Mouse (Mus musculus) G1E (cell line): Measurements from ENCODE around the gene Ankrd40. TPM values are rescaled to one million over a fixed set of nuclear protein-coding genes. Genes with fewer than 3 reads are reported as not detected.

Experiments
- ATAC-seq: 2 replicates; pipeline ENCODE4 v1.8.0; 2016; ENCODE audit warnings: mild to moderate bottlenecking; ENCODE audit not compliant: insufficient number of reproducible peaks, poor library complexity, low FRiP score, severe bottlenecking; ENCODE audit errors: extremely low read depth
- DNase-seq: peaks from one replicate; pipeline ENCODE4 v3.0.0; 2012; ENCODE audit warnings: low spot score
- H3K27me3 ChIP-seq: 2 replicates; pipeline ENCODE4 v1.6.1; 2012; ENCODE audit warnings: mild to moderate bottlenecking, low read length, inconsistent platforms; ENCODE audit not compliant: insufficient read depth
- H3K36me3 ChIP-seq: replicated peaks from 2 replicates; pipeline ENCODE3; 2012; ENCODE audit warnings: mild to moderate bottlenecking, inconsistent platforms
- H3K4me1 ChIP-seq: 2 replicates; pipeline ENCODE4 v1.6.1; 2012; ENCODE audit warnings: low read depth, low read length, inconsistent platforms, mixed read lengths; ENCODE audit not compliant: insufficient read depth
- H3K4me3 ChIP-seq: 2 replicates; pipeline ENCODE4 v1.5.1; 2012; ENCODE audit warnings: low read depth, mild to moderate bottlenecking, inconsistent platforms, low read length, moderate library complexity, mixed read lengths
- H3K9me3 ChIP-seq: replicated peaks from 2 replicates; pipeline ENCODE4 v1.6.1; 2012; ENCODE audit warnings: inconsistent platforms
- CTCF ChIP-seq: IDR thresholded peaks from 2 replicates; pipeline ENCODE4 v1.5.1; 2012; ENCODE audit warnings: low read depth, low read length, inconsistent platforms, mixed read lengths
- GATA1 ChIP-seq: IDR thresholded peaks from 2 replicates; pipeline ENCODE4 v1.6.1; 2012; ENCODE audit warnings: borderline replicate concordance, low read length, inconsistent platforms, mixed read lengths
- GATA2 ChIP-seq: IDR thresholded peaks from 2 replicates; pipeline ENCODE4 v1.6.1; 2012; ENCODE audit warnings: low read depth, low read length, inconsistent platforms, borderline replicate concordance
- POLR2AphosphoS5 ChIP-seq: IDR thresholded peaks from 2 replicates; pipeline ENCODE4 v1.6.1; 2012; ENCODE audit warnings: low read depth, low read length, inconsistent platforms; ENCODE audit not compliant: insufficient replicate concordance
- TAL1 ChIP-seq: conservative IDR thresholded peaks from 2 replicates; pipeline ENCODE4 v1.6.1; 2012; ENCODE audit warnings: low read depth, low read length, inconsistent platforms, mixed read lengths
- polyA plus RNA-seq: library from polyadenylated mRNA; stranded (reverse); fragments of >175 nt; gene quantifications from 2 replicates; pipeline ENCODE4 v1.2.3, GENCODE M21; 2012
- total RNA-seq, 2 experiments: library from RNA; stranded (forward) in 1 of 2; stranded (reverse) in 1 of 2; fragments of 200-1000 nt in 1 of 2; fragments of >200 nt in 1 of 2; fragmentation: Nextera tagmentation in 1 of 2; gene quantifications; 2 replicates each; pipeline ENCODE4 v1.2.3; 2014 to 2017

Ankrd40 gene
- total RNA-seq (2014; fragmentation: Nextera tagmentation) (34.4 and 46.0 TPM in 2 replicates), total RNA-seq (2017) (46.4 and 48.4 TPM in 2 replicates), polyA plus RNA-seq (75.8 and 90.9 TPM in 2 replicates)

GRCm38 (mm10) chr11:94327693-94328643 is at the start of gene Ankrd40:
Ankrd40 (plus strand) TSS chr11:94328001.
- Histone ChIP-seq H3K27me3 (no peaks in the 10 kb centered on the region), H3K36me3 (peaks cover 18% of the 10 kb centered on the region), H3K4me1 (peaks cover 17% of the 10 kb centered on the region), H3K9me3 (no peaks in the 10 kb centered on the region), H3K4me3 (peak within 1 kb of the TSS; percentile 90)
- DNase-seq (peak; percentile 83), ATAC-seq (peak; percentile 78)
- TF ChIP-seq GATA1 (no peak), GATA2 (no peak), POLR2AphosphoS5 (no peak), CTCF (no peak), TAL1 (no peak)

- peaks cover 24% of the 10 kb centered on the region for H3K4me1 ChIP-seq
- TF ChIP-seq GATA2 (no peak), GATA1 (no peak), TAL1 (no peak), CTCF (no peak), POLR2AphosphoS5 (no peak)
- H3K36me3 ChIP-seq = peaks cover 56% of the 10 kb centered on the region
- no peak for ATAC-seq
- DNase-seq = no peak
- no peak within 1 kb of the TSS for H3K4me3 ChIP-seq
- H3K27me3 ChIP-seq = no peaks in the 10 kb centered on the region
- H3K9me3 ChIP-seq = no peaks in the 10 kb centered on the region
Observed at GRCm38 (mm10) chr11:94281199-94282181, 46.3 kb upstream of the Ankrd40 start, which contains the start of gene Gm21885. Gm21885 (plus strand) TSS chr11:94281873.

GRCm38 (mm10) chr11:94282291-94282690 is 45.5 kb upstream of the Ankrd40 start:
- H3K9me3 ChIP-seq = no peaks in the 10 kb centered on the region
- no peak overlapping the region for H3K4me3 ChIP-seq
- no peaks in the 10 kb centered on the region for H3K27me3 ChIP-seq
- DNase-seq (no peak), ATAC-seq (no peak)
- no peak for TF ChIP-seq GATA2
- TF ChIP-seq TAL1 = no peak
- no peak for TF ChIP-seq CTCF
- no peak for TF ChIP-seq POLR2AphosphoS5
- no peak for TF ChIP-seq GATA1
- peaks cover 18% of the 10 kb centered on the region for H3K4me1 ChIP-seq
- peaks cover 64% of the 10 kb centered on the region for H3K36me3 ChIP-seq

- peaks cover 76% of the 10 kb centered on the region for H3K36me3 ChIP-seq
Observed at GRCm38 (mm10) chr11:94283536-94284099, 44.2 kb upstream of the Ankrd40 start.

GRCm38 (mm10) chr11:94285886-94286574 is 41.8 kb upstream of the Ankrd40 start:
- H3K36me3 ChIP-seq = peaks cover 96% of the 10 kb centered on the region
- H3K4me3 ChIP-seq = no peak overlapping the region
- TF ChIP-seq TAL1 = no peak
- no peak for TF ChIP-seq POLR2AphosphoS5
- TF ChIP-seq GATA1 = no peak
- no peak for TF ChIP-seq GATA2
- TF ChIP-seq CTCF = no peak
- ATAC-seq (no peak), DNase-seq (no peak)
- peaks cover 24% of the 10 kb centered on the region for H3K4me1 ChIP-seq
- H3K27me3 ChIP-seq = no peaks in the 10 kb centered on the region
- no peaks in the 10 kb centered on the region for H3K9me3 ChIP-seq

More at GRCm38 (mm10) chr11:94283536-94284099, 44.2 kb upstream of the Ankrd40 start:
- no peak for ATAC-seq
- no peaks in the 10 kb centered on the region for H3K9me3 ChIP-seq
- H3K27me3 ChIP-seq = no peaks in the 10 kb centered on the region
- DNase-seq = no peak
- no peak overlapping the region for H3K4me3 ChIP-seq
- peaks cover 14% of the 10 kb centered on the region for H3K4me1 ChIP-seq
- TF ChIP-seq CTCF (no peak), GATA1 (no peak), POLR2AphosphoS5 (no peak), GATA2 (no peak), TAL1 (no peak)
